Mouse (Mus musculus): ENCODE measurements around the gene Orc4.
"Not testable (repeated sequence)": the region's sequence is repeated elsewhere in the genome, so short reads cannot be mapped to it uniquely, and the experiment has no call there.

Gene Orc4

GRCm38 (mm10) chr2:48950252-48950315, at the start of gene Orc4:
Gene Orc4 (minus strand): TSS chr2:48950277.
- DNase-seq = no peak

GRCm38 (mm10) chr2:48990322-48990721, 40.2 kb upstream of the Orc4 start:
- DNase-seq = no peak

GRCm38 (mm10) chr2:48978920-48979319, 28.8 kb upstream of the Orc4 start:
- no peak for DNase-seq

- no peak for DNase-seq
These were observed 6.5 kb upstream of the Orc4 start for GRCm38 (mm10) chr2:48956591-48956990.

- peak; percentile 14 for DNase-seq
These were observed 321 bp upstream of the Orc4 start for GRCm38 (mm10) chr2:48950316-48950880.

GRCm38 (mm10) chr2:48949743-48950251, 280 bp downstream of the Orc4 start:
- DNase-seq = peak; percentile 58

GRCm38 (mm10) chr2:48948841-48949584, 1.1 kb downstream of the Orc4 start, which contains the start of gene Mbd5:
Gene Mbd5 (plus strand): TSS chr2:48949508.
- peak; percentile 100 for DNase-seq

GRCm38 (mm10) chr2:48947761-48948160, 2.3 kb downstream of the Orc4 start:
- no peak for DNase-seq

- no peak for DNase-seq
These were observed 15.0 kb downstream of the Orc4 start for GRCm38 (mm10) chr2:48935058-48935457.

- no peak for DNase-seq
These were observed 34.2 kb downstream of the Orc4 start for GRCm38 (mm10) chr2:48915832-48916231.

- no peak for DNase-seq
These were observed 35.9 kb downstream of the Orc4 start for GRCm38 (mm10) chr2:48914185-48914584.

- DNase-seq = peak; percentile 29
These were observed 41.2 kb downstream of the Orc4 start for GRCm38 (mm10) chr2:48908866-48909265.

GRCm38 (mm10) chr2:48895186-48895585, 54.9 kb downstream of the Orc4 start:
- DNase-seq = no peak

GRCm38 (mm10) chr2:48885945-48886344, 64.1 kb downstream of the Orc4 start:
- DNase-seq = peak; percentile 80

- no peak for DNase-seq
These were observed 81.7 kb downstream of the Orc4 start for GRCm38 (mm10) chr2:48868199-48868913.

- not testable (repeated sequence) for DNase-seq
These were observed 84.5 kb downstream of the Orc4 start for GRCm38 (mm10) chr2:48865596-48865995.

All from lung, postnatal 10 days (tissue).